Mouse (Mus musculus) megakaryocyte progenitor cell, adult 5-6 weeks (primary cell): ENCODE data around the gene Pramel7. TPM values are rescaled to one million over a fixed set of nuclear protein-coding genes. Genes with fewer than 3 reads are reported as not detected.
"Not testable (repeated sequence)": the region's sequence is repeated elsewhere in the genome, so short reads cannot be mapped to it uniquely, and the experiment has no call there.

ENCODE experiments used
- ATAC-seq: replicated peaks from 2 replicates; pipeline ENCODE4 v1.8.0; 2016; ENCODE audit warnings: mild to moderate bottlenecking, moderate TSS enrichment, inconsistent platforms; ENCODE audit not compliant: poor library complexity
- total RNA-seq, 2 experiments: library from RNA; stranded (forward) in 1 of 2; stranded (reverse) in 1 of 2; fragments of 157-497, 149-512 nt in 1 of 2; fragments of 200-1000 nt in 1 of 2; gene quantifications; 2 replicates each; pipeline versions ENCODE4 v1.2.3 to v1.2.4; 2015 to 2017

The Pramel7 gene
- total RNA-seq (2015) (not detected in 2 replicates), total RNA-seq (2017) (not detected in 2 replicates)

DNA sequence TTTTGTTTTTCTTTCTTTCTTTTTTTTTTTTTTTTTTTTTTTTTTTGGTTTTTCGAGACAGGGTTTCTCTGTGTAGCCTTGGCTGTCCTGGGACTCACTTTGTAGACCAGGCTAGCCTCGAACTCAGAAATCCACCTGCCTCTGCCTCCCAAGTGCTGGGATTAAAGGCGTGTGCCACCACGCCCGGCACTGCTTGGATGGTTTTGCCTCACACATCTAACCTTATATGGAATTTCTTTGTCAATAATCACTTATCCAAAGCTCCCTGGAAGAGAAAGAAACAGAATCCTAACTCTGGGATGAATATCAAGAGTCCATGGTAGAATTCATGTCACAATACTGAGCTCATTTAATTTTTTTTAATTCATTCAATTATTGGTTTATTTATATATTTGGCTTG is at the start of gene Pramel7:
TSS of gene Pramel7 (minus strand) at position 101 of the 400 bp plus-strand sequence.
- not testable (repeated sequence) for ATAC-seq

DNA sequence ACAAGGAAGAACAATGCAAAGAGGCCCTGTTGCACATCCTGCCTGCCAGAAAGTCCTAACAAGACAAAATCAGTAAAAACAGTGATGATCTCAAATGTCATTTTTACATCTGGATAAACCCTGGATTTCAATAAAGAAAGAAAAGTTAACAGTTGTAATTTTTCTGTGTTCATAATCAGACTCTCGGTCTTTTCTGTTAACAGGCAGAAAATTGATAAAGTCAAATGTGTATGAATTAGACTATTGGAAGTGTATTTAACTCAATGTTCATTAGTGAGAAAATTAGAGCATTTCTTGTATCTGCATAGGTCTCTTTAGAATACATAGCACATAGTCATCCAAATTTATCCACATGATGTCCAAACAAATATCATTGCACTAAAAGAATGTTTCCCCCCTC is 48.5 kb upstream of the Pramel7 start, which contains the start of gene Olfr1128:
TSS of gene Olfr1128 (minus strand) at position 101 of the 400 bp plus-strand sequence.
- ATAC-seq, result no peak

DNA sequence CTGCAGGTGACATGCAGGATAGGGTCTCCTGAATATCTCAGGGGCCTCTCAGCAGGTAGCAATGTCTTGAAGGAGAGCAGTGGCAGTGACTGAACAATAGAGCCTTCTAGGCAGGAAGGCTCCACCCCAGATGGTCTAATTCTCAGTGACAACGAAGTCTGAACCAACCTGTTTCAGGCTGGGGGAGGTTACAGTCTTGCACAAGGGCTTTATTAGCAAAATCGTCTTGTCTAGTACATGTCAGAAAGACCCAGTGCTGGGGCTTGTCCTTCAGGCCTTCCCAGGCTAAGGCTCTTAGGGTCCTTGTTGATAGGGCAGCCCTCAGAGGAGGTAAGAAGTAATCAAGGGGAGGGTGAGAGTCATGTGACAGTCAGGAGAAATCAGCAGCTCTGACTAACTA is 37.9 kb upstream of the Pramel7 start:
- ATAC-seq, result no peak

DNA sequence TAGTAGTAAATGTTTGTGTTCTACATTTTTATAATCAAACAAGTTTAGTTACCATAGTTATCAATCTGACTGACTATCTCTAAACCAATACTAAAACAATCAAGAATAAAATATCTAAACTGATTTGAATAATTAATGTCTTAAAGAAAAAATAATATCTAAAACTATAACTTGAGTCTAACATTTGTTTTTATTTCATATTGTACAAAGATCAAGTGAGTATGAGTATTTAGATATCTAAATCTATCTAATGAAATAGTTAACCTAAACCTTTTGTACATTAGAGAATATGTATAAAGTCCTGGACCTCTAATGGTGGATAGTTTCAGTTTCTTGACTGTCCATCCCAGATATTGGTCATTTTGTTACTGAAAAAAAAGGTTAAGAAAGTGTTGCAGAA is 34.6 kb upstream of the Pramel7 start, which contains the start of gene Olfr153:
TSS of gene Olfr153 (plus strand) at position 301 of the 400 bp plus-strand sequence.
- no peak for ATAC-seq

DNA sequence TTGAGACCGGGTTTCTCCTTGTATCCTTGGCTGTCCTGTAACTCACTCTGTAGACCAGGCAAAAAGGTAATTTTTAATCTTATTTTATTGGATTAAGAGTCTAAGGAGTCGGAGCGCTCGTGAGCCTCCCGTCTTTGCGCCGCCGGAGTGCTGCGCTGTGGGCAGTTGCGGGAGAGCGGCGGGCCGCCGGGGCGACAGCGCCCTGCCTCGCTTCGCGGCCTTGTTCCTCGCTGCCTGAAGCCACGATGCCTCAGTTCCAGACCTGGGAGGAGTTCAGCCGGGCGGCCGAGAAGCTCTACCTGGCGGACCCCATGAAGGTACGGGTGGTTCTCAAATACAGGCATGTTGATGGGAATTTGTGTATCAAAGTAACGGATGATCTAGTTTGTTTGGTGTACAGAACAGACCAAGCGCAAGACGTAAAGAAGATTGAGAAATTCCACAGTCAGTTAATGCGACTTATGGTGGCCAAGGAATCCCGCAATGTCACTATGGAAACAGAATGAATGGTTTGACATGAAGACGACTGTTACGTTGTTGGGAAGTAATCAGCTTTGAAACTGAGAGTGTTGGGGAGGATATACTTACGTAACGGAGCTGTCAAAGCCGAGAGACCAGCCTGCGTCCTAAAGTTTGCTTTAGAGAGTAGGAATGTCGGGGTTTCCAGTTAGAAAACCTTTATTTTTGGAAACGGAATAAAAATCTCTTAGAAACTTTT is 29.2 kb upstream of the Pramel7 start:
- ATAC-seq, result not testable (repeated sequence)

DNA sequence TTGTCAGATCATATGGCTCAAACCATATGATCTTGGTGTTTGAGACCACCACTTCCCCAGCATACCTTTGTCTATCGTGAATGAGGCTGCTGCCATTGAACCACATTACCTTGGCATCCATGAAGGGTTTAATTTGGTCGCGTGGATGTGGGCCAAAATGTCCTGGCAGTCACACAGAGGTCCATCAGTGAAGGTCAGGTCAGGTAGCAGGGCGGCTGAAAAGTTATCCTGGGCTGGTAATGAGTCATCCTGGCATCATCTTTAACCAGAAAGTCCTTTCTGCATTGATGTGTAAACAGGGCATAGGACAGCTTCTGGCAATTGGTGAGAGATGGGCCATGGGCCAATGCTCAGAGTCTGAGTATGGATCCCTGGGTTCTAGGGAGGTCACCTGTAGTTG is 23.8 kb upstream of the Pramel7 start:
- ATAC-seq, result no peak

DNA sequence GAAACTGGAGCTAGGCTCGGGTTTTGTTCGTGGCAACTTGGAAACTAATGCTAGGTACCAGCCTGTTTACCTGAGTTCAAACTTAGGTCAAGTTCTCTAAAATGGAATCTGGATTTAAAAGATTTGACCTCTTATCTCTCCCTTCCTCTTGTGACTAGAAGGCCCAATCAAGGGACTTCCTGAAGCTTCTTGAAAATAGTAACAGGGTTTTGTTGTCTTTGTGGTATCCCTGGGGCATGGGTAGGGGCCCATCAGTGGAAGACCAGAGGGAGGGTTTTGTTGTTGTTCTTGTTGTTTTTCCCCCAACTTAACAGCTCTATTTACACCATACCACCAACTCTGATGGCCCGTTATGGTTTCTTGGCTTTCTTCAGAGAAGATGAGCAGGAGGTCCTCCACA is 19.7 kb upstream of the Pramel7 start:
- no peak for ATAC-seq

DNA sequence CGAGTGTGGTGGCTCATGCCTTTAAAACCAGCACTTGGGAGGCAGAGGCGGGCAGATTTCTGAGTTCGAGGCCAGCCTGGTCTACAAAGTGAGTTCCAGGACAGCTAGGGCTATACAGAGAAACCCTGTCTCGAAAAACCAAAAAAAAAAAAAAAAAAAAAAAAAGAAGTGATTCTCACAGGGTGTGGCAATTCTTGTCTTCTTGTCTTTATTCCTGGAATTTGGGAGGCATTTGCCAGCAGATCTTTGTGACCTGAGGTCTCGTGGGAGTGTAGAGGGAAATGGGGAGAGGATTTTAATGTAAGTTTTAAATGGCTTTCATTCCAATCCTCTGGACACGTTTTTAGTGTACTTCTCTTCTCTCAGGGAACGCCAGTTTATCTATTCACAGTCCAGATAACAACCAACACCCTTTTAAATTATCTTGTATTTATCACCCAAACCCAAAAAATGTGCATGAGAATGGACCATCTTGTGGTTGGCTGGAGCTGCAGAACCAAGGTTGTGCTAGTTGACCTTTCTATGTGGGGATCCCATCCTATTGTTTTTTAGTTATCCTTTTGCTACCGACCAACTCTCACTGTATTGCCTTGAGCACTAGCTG is 18.7 kb upstream of the Pramel7 start:
- ATAC-seq, result no peak

DNA sequence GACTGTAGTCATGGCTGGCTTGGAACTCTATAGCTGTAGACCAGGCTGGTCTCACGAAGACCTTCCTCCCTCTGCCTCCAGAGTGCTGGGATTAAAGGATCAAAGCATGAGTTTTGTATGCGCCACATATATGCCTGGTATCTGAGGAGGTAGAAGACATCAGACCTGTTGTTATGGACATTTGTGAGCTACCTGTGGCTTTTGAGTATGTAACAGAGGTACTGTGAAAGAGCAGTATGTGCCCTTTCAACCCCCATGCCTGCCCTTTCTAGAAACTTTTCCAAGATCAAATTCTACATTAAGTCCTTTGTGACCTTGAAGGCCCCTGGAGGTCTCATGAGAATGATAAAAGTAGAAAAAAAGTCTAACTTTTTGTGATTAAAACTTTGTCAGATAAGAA is 18.2 kb upstream of the Pramel7 start:
- no peak for ATAC-seq

DNA sequence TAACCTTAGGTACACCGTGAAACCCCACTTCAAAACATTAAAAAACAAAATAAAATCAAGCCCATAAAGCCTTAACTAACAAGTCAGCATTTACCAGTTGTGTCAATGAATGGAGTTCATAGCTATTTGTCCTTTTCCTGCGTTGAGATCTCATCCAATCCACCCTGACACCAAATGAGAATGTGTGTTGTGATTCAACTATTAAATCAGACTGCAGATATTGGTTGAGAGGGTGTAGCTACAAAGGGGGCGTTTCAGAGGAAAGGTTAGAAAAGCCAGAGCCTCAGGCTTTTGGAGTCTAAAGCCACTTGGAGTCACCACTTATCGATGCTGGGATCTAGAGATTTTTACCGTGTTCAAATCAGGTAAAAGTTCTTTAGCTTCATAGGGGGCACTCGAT is 9.4 kb upstream of the Pramel7 start, which contains the start of gene Pramel6:
TSS of gene Pramel6 (plus strand) at position 301 of the 400 bp plus-strand sequence.
- no peak for ATAC-seq

DNA sequence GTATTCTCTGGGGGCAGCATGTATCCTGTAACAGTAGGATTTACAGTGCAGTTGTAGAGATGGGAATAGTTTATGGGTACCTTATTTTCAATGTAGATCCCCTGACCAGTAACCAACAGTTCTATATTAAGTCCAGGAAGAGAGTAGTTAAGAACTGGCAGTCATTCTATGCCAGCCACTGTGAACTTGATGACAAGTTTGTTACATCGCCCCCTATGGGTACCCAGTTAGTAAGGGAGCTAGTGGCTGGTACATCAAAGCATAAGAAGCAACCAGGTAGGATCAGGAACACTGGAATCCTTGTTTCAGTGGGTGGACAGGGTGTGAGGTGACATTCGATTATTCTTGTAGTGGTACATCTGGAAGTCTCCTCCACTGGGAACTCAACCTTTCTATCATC is 14.6 kb downstream of the Pramel7 start:
- no peak for ATAC-seq

DNA sequence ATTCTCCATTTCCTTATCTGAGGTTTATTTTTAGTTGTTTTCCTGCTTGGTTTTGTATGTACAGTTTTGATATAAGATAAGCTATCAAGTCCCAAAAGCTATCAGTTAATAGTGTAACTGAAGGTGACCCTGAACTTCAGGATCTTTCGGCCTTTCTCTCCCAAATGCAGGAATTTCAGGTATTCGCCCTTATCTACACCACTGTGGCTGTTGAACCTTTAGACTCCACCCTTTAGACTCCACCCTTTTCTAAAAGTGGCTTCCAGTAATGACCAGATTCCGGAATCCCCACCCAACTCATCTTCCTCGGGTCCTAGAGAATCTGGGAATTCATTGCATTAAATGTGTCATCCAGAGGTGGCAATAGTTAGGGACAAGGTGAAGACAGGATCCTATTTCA is 15.7 kb downstream of the Pramel7 start:
- ATAC-seq, result no peak

DNA sequence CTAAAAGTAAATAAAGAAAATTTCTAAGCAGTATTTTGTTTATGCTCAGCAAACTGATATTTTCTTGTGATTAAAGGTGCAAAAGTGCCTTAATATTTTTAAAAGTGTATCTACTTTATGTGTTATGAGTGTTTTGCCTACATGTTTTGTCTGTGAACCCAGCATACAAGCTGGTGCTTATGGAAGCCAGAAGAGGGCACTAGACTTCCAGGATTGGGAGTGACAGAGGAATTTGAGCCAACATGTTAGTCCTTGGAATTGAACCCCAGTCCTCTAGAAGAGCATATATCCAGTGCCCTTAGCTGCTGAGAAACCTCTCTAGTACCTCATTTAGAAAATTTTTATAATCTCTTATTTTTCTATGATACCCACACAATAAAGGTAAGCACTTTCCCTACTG is 16.7 kb downstream of the Pramel7 start:
- ATAC-seq, result no peak

DNA sequence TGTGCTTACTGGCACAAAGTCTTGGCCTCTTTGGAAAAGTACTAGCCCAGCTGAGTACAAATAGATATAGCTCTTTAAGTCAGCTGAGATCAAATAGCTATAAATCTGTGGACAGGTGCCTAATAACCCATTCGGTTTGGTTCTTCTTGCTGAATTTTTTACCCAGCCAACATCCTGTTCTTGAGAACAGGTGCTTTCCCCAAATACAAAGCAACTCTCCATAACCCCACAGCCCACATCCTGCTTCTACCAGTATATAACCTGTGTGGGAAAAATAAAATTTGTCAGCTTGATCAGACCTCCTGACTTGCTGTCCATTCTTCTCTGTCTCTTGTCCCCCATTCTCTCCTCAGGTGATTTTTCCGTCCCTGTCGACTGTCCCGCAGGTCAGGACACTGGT is 35.1 kb downstream of the Pramel7 start:
- no peak for ATAC-seq

DNA sequence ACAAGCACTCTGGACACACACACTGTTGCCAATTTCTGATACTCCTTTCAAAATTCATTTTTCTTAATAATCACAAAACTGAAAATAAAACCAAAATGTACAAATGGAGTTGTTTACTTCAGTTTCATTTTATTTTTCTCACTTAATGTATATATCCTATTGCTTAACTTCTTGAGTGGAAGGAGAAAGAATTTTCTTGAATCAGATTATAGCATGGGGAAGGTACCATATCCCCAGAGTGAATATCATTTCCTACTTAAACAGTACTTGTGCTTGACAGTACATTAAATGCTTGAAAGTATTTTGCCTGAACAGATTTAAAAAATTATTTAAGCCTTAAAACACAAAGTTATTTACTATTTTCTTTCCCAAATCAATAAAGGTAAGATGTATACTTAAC is 43.2 kb downstream of the Pramel7 start, which contains the start of gene Olfr1126:
TSS of gene Olfr1126 (plus strand) at position 301 of the 400 bp plus-strand sequence.
- ATAC-seq, result no peak

Other genes with a start within 250 kb of the Pramel7 start
- gene Olfr1115, start 249.1 kb downstream of the Pramel7 start, total RNA-seq (2015), result not detected in 2 replicates
- not detected in 2 replicates for gene Olfr1115, start 249.1 kb downstream of the Pramel7 start, total RNA-seq (2017)
- gene Olfr1116, start 229.6 kb downstream of the Pramel7 start, total RNA-seq (2015), result not detected in 2 replicates
- not detected in 2 replicates for gene Olfr1116, start 229.6 kb downstream of the Pramel7 start, total RNA-seq (2017)
- not detected in 2 replicates for gene Olfr1118, start 189.5 kb downstream of the Pramel7 start, total RNA-seq (2015)
- gene Olfr1118, start 189.5 kb downstream of the Pramel7 start, total RNA-seq (2017), result not detected in 2 replicates
- gene Olfr1120, start 142.3 kb downstream of the Pramel7 start, total RNA-seq (2015), result not detected in 2 replicates
- gene Olfr1120, start 142.3 kb downstream of the Pramel7 start, total RNA-seq (2017), result not detected in 2 replicates
- gene Olfr1121, start 127.2 kb downstream of the Pramel7 start, total RNA-seq (2015), result not detected in 2 replicates
- gene Olfr1121, start 127.2 kb downstream of the Pramel7 start, total RNA-seq (2017), result not detected in 2 replicates
- gene Olfr1122, start 111.2 kb downstream of the Pramel7 start, total RNA-seq (2015), result not detected in 2 replicates
- gene Olfr1122, start 111.2 kb downstream of the Pramel7 start, total RNA-seq (2017), result not detected in 2 replicates
- not detected in 2 replicates for gene Olfr1123, start 80.5 kb downstream of the Pramel7 start, total RNA-seq (2015)
- gene Olfr1123, start 80.5 kb downstream of the Pramel7 start, total RNA-seq (2017), result not detected in 2 replicates
- not detected in 2 replicates for gene Olfr1124, start 66.8 kb downstream of the Pramel7 start, total RNA-seq (2015)
- gene Olfr1124, start 66.8 kb downstream of the Pramel7 start, total RNA-seq (2017), result not detected in 2 replicates
- gene Olfr1126, start 43.1 kb downstream of the Pramel7 start, total RNA-seq (2015), result not detected in 2 replicates
- gene Olfr1126, start 43.1 kb downstream of the Pramel7 start, total RNA-seq (2017), result not detected in 2 replicates
- not detected in 2 replicates for gene Pramel6, start 9.5 kb upstream of the Pramel7 start, total RNA-seq (2015)
- not detected in 2 replicates for gene Pramel6, start 9.5 kb upstream of the Pramel7 start, total RNA-seq (2017)
- not detected in 2 replicates for gene Olfr153, start 34.7 kb upstream of the Pramel7 start, total RNA-seq (2015)
- gene Olfr153, start 34.7 kb upstream of the Pramel7 start, total RNA-seq (2017), result not detected in 2 replicates
- not detected in 2 replicates for gene Olfr1128, start 48.4 kb upstream of the Pramel7 start, total RNA-seq (2015)
- not detected in 2 replicates for gene Olfr1128, start 48.4 kb upstream of the Pramel7 start, total RNA-seq (2017)
- gene Olfr1129, start 76.8 kb upstream of the Pramel7 start, total RNA-seq (2015), result not detected in 2 replicates
- gene Olfr1129, start 76.8 kb upstream of the Pramel7 start, total RNA-seq (2017), result not detected in 2 replicates
- gene Olfr1130, start 109.1 kb upstream of the Pramel7 start, total RNA-seq (2015), result not detected in 2 replicates
- gene Olfr1130, start 109.1 kb upstream of the Pramel7 start, total RNA-seq (2017), result not detected in 2 replicates
- not detected in 2 replicates for gene Olfr1131, start 130.0 kb upstream of the Pramel7 start, total RNA-seq (2015)
- gene Olfr1131, start 130.0 kb upstream of the Pramel7 start, total RNA-seq (2017), result not detected in 2 replicates
- gene Olfr1132, start 140.4 kb upstream of the Pramel7 start, total RNA-seq (2015), result not detected in 2 replicates
- gene Olfr1132, start 140.4 kb upstream of the Pramel7 start, total RNA-seq (2017), result not detected in 2 replicates
- not detected in 2 replicates for gene Olfr1133, start 150.3 kb upstream of the Pramel7 start, total RNA-seq (2015)
- not detected in 2 replicates for gene Olfr1133, start 150.3 kb upstream of the Pramel7 start, total RNA-seq (2017)
- not detected in 2 replicates for gene Olfr1134, start 161.4 kb upstream of the Pramel7 start, total RNA-seq (2015)
- not detected in 2 replicates for gene Olfr1134, start 161.4 kb upstream of the Pramel7 start, total RNA-seq (2017)
- gene Olfr1135, start 176.6 kb upstream of the Pramel7 start, total RNA-seq (2015), result not detected in 2 replicates
- gene Olfr1135, start 176.6 kb upstream of the Pramel7 start, total RNA-seq (2017), result not detected in 2 replicates
- not detected in 2 replicates for gene Olfr1136, start 196.9 kb upstream of the Pramel7 start, total RNA-seq (2015)
- gene Olfr1136, start 196.9 kb upstream of the Pramel7 start, total RNA-seq (2017), result not detected in 2 replicates
- gene Olfr1137, start 216.1 kb upstream of the Pramel7 start, total RNA-seq (2015), result not detected in 2 replicates
- gene Olfr1137, start 216.1 kb upstream of the Pramel7 start, total RNA-seq (2017), result not detected in 2 replicates
- not detected in 2 replicates for gene Olfr1138, start 242.9 kb upstream of the Pramel7 start, total RNA-seq (2015)
- gene Olfr1138, start 242.9 kb upstream of the Pramel7 start, total RNA-seq (2017), result not detected in 2 replicates
- gene Olfr1140, start 246.7 kb upstream of the Pramel7 start, total RNA-seq (2015), result not detected in 2 replicates
- gene Olfr1140, start 246.7 kb upstream of the Pramel7 start, total RNA-seq (2017), result not detected in 2 replicates